Mouse (Mus musculus) kidney, adult 2 months (tissue): ENCODE data around the gene Cpt2. TPM values are rescaled to one million over a fixed set of nuclear protein-coding genes. Genes with fewer than 3 reads are reported as not detected.
A peak's percentile ranks its signal among the peaks of the same experiment; 100 is the strongest.

Experiments
- DNase-seq: peaks from one replicate; pipeline ENCODE4 v3.0.0; 2021
- H3K27ac ChIP-seq: fragments of 200-500 bp; 2 replicates; pipeline ENCODE4 v1.5.1; 2012; ENCODE audit warnings: low read depth, low read length, control low read depth, inconsistent platforms; ENCODE audit not compliant: insufficient read depth
- H3K27me3 ChIP-seq: fragments of 200-500 bp; replicated peaks from 2 replicates; pipeline ENCODE4 v1.6.1; 2012; ENCODE audit warnings: mild to moderate bottlenecking, moderate library complexity, low read length, inconsistent platforms; ENCODE audit not compliant: control insufficient read depth, insufficient read depth
- H3K36me3 ChIP-seq: fragments of 200-500 bp; 2 replicates; pipeline ENCODE4 v1.6.1; 2012; ENCODE audit warnings: mild to moderate bottlenecking, moderate library complexity, low read length, inconsistent platforms; ENCODE audit not compliant: control insufficient read depth, insufficient read depth
- H3K4me1 ChIP-seq: fragments of 200-500 bp; 2 replicates; pipeline ENCODE4 v1.6.1; 2011; ENCODE audit warnings: low read length; ENCODE audit not compliant: control insufficient read depth, insufficient read depth
- H3K4me3 ChIP-seq: fragments of 200-500 bp; 2 replicates; pipeline ENCODE4 v1.5.1; 2011; ENCODE audit warnings: mild to moderate bottlenecking, low read depth, low read length, control low read depth; ENCODE audit not compliant: insufficient read depth
- CTCF ChIP-seq: fragments of 200-500 bp; conservative IDR thresholded peaks from 2 replicates; pipeline ENCODE4 v1.5.1; 2011; ENCODE audit warnings: low read depth, mild to moderate bottlenecking, control low read depth, low read length, moderate library complexity, mixed read lengths; ENCODE audit not compliant: insufficient read depth, insufficient read length
- POLR2A ChIP-seq: fragments of 200-500 bp; IDR thresholded peaks from one replicate; pipeline ENCODE4 v1.6.1; 2011; ENCODE audit warnings: low read depth, low read length, control low read depth
- WGBS: fragments of 180-500 bp; shearing (Covaris S2); methylation state at CpG from one replicate; pipeline ENCODE4 v1.1.7; 2018; 5-methylcytosine and 5-hydroxymethylcytosine counted together
- polyA plus RNA-seq: library from polyadenylated mRNA; depleted of rRNA; stranded (reverse); fragments of >200 nt; gene quantifications from 2 replicates; pipeline ENCODE4 v1.2.3, GENCODE M21; 2012

Cpt2 gene
- polyA plus RNA-seq, 1 experiment: 169 TPM

- Histone ChIP-seq H3K4me1 (no peaks in the 10 kb centered on the region), H3K36me3 (no peaks in the 10 kb centered on the region), H3K27me3 (no peaks in the 10 kb centered on the region), H3K27ac (no peak overlapping the region), H3K4me3 (no peak overlapping the region)
- peak; percentile 61 for TF ChIP-seq CTCF
- no peak for TF ChIP-seq POLR2A
- peak; percentile 69 for DNase-seq
- WGBS: 19% methylated on average over 6 of the region's 6 CpGs
Observed at GRCm38 (mm10) chr4:107937338-107937737, 13.9 kb upstream of the Cpt2 start.

GRCm38 (mm10) chr4:107935254-107935653 lies 11.8 kb upstream of the Cpt2 start:
- no peaks in the 10 kb centered on the region for H3K4me1 ChIP-seq
- no peaks in the 10 kb centered on the region for H3K36me3 ChIP-seq
- no peak overlapping the region for H3K4me3 ChIP-seq
- 75% methylated on average over 3 of the region's 3 CpGs for WGBS
- TF ChIP-seq POLR2A (no peak), CTCF (no peak)
- no peak overlapping the region for H3K27ac ChIP-seq
- DNase-seq: no peak
- H3K27me3 ChIP-seq: no peaks in the 10 kb centered on the region

- whole genome bisulfite sequencing: 83% methylated on average over 8 of the region's 8 CpGs
- TF ChIP-seq CTCF (no peak), POLR2A (no peak)
- no peaks in the 10 kb centered on the region for H3K27me3 ChIP-seq
- no peak overlapping the region for H3K4me3 ChIP-seq
- no peaks in the 10 kb centered on the region for H3K4me1 ChIP-seq
- H3K27ac ChIP-seq: no peak overlapping the region
- no peak for DNase-seq
- H3K36me3 ChIP-seq: no peaks in the 10 kb centered on the region
Observed at GRCm38 (mm10) chr4:107933239-107933638, 9.8 kb upstream of the Cpt2 start.

GRCm38 (mm10) chr4:107931453-107931852 lies 8.0 kb upstream of the Cpt2 start:
- H3K4me3 ChIP-seq: no peak overlapping the region
- WGBS: 82% methylated on average over 3 of the region's 3 CpGs
- H3K27ac ChIP-seq: no peak overlapping the region
- no peaks in the 10 kb centered on the region for H3K4me1 ChIP-seq
- DNase-seq: no peak
- no peaks in the 10 kb centered on the region for H3K27me3 ChIP-seq
- TF ChIP-seq CTCF (no peak), POLR2A (no peak)
- H3K36me3 ChIP-seq: no peaks in the 10 kb centered on the region

GRCm38 (mm10) chr4:107928726-107929125 lies 5.3 kb upstream of the Cpt2 start:
- WGBS: 89% methylated on average over 2 of the region's 2 CpGs
- H3K36me3 ChIP-seq: no peaks in the 10 kb centered on the region
- TF ChIP-seq POLR2A: no peak
- no peak for TF ChIP-seq CTCF
- H3K4me1 ChIP-seq: no peaks in the 10 kb centered on the region
- no peak for DNase-seq
- H3K4me3 ChIP-seq: no peak overlapping the region
- no peaks in the 10 kb centered on the region for H3K27me3 ChIP-seq
- no peak overlapping the region for H3K27ac ChIP-seq

GRCm38 (mm10) chr4:107928269-107928668 lies 4.9 kb upstream of the Cpt2 start:
- 87% methylated on average over 2 of the region's 2 CpGs for WGBS
- no peak for DNase-seq
- Histone ChIP-seq H3K4me1 (no peaks in the 10 kb centered on the region), H3K27ac (no peak overlapping the region), H3K27me3 (no peaks in the 10 kb centered on the region), H3K4me3 (no peak overlapping the region), H3K36me3 (no peaks in the 10 kb centered on the region)
- TF ChIP-seq POLR2A (no peak), CTCF (no peak)

GRCm38 (mm10) chr4:107923803-107924194 lies 389 bp upstream of the Cpt2 start:
- WGBS: 36% methylated on average over 7 of the region's 7 CpGs
- no peaks in the 10 kb centered on the region for H3K36me3 ChIP-seq
- H3K4me1 ChIP-seq: peaks cover 14% of the 10 kb centered on the region; the same call in 1 of the 2 replicates
- no peak overlapping the region for H3K4me3 ChIP-seq
- no peaks in the 10 kb centered on the region for H3K27me3 ChIP-seq
- TF ChIP-seq CTCF: no peak
- TF ChIP-seq POLR2A: no peak
- DNase-seq: no peak
- H3K27ac ChIP-seq: no peak overlapping the region

- H3K4me3 ChIP-seq: peak overlapping the region; percentile 92
- WGBS: 14% methylated on average over 4 of the region's 4 CpGs
- DNase-seq: peak; percentile 85
- TF ChIP-seq POLR2A (no peak), CTCF (no peak)
- peaks cover 14% of the 10 kb centered on the region; the same call in 1 of the 2 replicates for H3K4me1 ChIP-seq
- H3K27me3 ChIP-seq: no peaks in the 10 kb centered on the region
- no peaks in the 10 kb centered on the region for H3K36me3 ChIP-seq
- peak overlapping the region; percentile 96 for H3K27ac ChIP-seq
Observed at GRCm38 (mm10) chr4:107921952-107922351, 1.5 kb downstream of the Cpt2 start.
